Mouse (Mus musculus) frontal cortex, postnatal 36 days (tissue): ENCODE measurements at regions not wholly inside any gene's neighbourhood (a gene's known extent, or its start where the extent isn't known, plus 50 kb on each side); places are given as distances from the start of the nearest gene placed in this dataset.

Source experiments
- DNase-seq, 2 experiments: peaks; one replicate each; pipeline ENCODE4 v3.0.0; 2022; ENCODE audit warnings: low spot score in 2 of 2

DNA sequence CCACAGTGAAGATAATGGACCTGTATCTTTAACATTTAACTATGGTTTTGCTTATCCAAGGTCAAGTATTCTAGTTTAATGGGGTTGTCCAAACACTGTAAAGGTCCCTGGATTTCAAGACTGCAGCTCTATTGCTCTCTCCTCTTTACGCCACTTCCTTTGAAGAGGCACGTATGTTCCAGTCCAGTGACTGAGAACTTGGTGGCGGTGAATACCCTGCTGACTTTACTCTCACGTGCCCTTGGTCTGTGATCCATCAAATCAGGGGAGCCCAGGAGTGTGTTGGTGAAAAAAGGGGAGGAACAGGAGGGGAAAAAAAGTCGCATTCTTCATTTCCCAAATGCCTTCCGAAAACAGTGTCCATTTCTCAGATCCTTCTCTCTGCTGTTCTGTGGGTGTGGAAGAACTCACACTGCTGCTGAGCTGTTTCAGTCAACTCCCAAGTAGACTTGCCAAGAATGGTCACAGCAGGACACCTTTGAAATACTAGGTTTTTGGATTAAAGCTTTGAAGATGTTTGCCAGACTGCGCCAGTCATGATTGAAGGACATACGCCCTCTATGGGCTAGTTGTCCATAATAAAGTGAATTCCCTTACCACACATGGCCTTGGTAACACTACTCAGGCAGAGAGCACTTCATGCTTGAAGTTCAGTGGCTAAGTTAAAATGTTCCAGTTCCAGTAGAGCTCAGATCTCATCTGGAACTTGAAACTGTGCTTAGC lies 136.1 kb upstream of the Cdkn2b start:
- DNase-seq: no peak

DNA sequence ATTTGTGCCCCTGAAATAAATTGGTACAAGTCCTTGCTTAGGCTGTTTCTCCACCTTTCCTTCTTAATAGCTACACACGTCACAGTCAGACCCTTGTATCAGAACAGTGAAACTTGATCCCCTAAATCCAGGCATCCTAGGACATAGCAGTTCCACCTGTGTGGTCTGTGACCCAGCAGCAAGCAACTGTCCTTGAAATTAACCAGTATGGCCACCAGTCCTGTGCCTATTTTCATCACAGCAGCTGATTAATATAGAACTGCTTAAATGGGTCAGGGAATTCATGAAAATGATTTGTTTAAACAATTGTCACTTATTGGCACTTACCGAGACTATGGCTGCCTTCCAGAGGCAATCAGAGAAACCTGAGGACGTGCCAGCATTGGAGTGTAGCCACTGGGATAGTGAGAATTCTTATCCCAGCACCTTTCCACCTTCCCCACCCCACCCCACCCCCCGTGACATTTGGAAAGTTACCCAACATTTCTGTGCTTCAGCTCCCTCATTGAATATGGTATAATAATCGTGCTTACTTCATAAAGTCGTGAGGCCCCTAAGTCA lies 135.4 kb upstream of the Cdkn2b start:
- DNase-seq: no peak

DNA sequence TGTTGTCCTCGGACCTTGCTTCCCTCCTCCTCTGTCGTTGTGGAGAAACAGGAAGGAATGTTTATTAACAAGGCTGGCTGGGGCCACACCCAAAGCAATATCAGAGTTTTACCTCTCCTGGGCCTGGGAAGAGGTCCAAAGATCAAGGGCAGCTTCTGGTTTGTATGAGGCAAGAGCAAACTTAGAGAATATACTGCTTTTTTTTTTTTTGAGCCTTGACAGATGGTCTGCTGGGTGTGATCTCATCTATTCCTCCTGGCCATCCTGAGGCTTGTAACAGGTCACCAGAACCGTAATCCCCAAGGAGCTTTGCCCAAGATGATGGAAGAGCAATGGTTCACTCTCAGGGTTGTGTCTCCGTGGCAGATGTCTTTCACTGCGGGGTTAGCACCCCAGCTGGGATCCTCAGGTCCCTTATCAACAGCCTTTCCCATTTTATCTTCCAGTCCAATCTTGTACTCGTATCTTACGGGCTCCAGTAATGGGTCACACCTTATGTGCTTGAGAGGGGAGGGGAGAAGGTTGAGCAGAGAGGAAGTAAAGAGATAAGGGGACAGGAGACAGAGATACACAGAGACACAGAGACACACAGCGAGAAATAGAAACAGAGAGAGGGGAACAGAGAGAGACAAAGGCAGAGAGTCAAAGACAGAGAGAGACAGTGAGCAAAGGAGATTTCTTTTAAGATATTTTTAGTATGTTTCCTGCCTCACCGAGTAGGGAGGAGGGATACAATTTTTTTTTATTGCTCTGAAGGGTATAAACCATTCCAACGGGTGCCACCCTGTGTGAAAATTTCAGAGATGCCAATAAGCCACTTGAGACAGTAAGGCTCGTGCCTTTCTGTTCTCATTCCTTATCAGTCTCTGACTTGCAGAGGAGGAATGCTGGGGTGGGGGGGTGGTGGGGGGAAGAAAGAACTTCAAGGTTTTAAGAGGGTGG lies 134.6 kb upstream of the Cdkn2b start:
- DNase-seq: no peak

DNA sequence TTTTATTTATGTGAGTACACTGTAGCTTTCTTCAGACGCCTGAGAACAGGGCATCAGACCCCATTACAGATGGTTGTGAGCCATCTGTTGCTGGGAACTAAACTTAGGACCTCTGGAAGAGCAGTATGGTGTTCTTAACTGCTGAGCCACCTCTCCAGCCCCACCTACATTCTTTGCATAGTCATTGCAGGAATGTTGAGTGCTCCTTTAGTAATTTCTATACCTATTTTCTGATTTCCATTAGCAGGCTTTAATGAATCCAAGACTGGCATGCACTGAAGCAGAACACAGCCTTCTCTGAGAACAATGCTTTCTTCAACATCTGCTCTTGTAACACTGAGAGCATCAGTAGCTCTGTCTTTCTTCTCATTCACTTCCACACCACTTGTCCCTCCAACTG lies 131.7 kb upstream of the Cdkn2b start:
- DNase-seq: no peak

DNA sequence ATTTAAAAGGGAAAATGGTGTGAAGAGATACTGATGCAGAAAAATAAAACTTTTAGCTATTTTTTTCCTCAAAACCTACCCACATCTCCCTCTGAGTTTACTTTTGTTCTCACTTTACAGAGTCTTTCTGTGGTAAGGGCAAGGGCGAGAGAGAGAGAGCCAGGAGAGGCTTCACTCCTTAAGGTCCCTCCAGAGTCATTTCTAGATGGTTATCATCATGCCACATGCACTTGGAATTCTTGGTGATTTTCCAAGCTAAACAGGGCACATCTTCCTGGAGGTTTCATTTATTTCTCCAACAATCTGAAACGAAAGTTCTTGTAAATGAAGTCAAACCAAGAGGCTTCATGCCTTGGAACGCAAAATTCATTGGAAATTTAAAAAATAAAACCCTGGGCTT lies 130.0 kb upstream of the Cdkn2b start:
- DNase-seq: no peak

DNA sequence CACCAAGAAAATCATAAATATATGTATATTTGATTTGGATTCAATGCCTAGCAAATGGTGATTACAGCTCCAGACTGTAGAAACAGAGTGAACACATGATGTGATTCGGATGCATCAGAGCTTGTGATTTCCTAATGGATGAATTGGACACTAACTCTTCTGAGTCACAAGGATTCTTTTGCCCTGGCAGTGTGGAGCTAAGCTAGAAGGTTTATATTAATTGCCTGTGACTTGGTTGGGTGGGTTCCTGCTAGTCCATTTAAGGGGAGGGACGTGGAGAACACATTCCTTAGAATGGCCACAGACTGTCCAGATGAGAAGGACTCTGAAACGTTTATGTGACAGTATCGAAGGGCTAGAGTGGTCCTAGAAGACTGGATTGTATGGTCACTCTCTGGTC lies 129.5 kb upstream of the Cdkn2b start:
- no peak for DNase-seq

DNA sequence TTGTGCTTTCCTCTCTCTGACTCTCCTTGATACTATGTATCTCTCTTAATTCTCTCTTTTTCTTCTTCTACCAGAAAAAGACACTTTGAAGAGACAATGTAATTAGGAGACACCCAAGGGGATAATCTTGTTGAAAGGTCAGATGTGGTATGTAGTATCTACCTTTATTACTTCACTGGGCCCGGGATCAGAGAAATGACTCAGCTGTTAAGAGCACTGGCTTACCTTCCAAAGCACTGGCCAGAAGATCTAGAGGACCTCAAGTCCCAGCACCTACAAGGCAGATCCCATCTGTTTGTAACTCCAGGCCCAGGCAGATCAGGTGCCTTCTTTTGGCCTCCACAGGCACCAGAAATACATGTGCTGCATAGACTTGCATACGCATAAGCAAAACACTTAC lies 127.8 kb upstream of the Cdkn2b start:
- DNase-seq: no peak

DNA sequence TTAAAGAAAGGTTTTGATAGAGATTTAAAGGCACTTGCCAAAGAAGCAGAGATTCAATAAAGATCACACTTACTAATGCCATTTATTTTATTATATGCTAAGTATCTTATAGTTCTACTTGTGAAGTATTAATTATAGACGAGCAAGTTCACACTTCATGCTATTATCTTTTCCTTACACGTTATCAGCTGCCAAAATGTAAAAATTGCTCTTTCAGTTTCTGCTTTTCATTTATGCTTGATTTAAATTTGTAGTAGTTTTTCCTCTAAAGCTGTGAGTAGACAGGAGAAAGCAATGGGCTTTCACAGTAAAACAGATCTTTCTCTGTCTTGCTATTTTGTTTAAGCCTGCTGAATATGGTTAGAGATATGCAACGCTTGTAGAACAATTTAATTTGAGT lies 125.9 kb upstream of the Cdkn2b start:
- DNase-seq: no peak

DNA sequence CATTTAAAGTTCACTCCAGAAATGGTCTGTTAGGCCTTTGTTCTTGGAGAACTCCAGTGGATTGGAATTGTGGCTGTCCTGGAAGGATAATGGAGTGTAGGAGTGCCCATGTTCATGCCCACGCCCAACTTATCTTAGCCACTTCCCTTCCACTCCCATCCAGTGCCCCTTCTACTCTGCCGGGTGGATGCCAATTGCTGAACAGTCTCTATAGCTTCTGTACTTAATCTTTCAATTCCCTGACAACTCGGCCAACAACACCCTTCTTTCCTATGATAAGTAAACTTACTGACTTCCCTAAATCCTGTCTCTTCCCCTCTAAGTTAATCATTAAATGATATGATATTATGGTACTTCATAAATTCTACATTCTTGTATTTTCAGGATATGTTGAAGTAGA lies 123.3 kb upstream of the Cdkn2b start:
- DNase-seq: no peak

DNA sequence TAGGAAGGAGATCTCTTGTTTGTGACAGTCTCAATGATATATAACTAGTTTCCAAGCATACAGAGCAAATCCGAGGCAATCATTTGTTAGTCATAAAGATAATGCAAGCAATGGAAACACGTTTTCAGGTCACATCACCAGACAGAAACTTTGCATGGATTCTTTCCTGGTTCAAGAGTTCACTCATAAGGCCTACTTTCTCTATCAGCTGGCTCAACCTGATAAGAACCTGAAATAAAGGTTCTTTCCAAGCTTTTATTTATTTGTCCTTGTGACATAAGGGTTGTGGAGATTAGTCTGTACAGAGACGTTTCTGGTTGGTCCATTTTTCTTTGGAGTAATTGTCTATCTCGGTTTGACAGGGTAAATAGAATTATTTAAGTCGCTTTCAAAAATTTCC lies 122.7 kb upstream of the Cdkn2b start:
- no peak for DNase-seq

DNA sequence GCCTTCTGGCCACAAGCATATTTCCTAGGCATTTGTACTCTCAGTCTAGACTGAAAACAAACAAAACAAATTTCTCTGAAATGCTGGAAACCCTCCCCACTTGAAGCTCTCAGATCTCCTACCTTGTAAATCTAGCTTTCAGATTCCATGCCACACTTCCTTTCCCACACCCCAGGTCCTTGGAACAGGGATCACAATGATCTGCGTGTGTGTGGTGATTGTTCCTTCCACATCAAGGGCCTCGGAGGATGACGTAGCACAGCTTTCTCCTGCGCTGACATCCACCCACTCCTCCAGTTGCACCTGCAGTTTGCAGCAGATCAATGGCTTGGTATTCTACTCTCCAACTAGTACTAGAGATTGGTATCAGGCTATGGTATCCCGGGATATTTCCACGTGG lies 120.7 kb upstream of the Cdkn2b start:
- no peak for DNase-seq

DNA sequence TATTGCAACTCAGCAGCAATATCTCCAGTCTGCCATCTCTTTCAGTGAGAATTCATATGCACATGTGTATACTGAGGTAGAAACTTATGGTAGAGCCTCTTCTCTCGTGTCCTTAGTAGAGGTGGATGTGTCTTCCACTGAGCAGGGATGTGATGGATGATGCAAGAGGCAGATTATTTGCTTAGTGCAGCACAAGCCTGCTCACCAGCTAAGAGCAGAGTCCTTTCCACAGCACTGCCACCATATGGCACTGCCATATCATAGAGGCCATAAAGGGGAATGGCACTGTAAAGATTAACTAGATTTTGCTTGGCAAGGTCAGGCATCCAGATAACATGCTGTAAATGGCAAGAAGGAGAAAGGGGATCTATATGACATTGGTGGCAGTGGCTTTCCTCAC lies 117.6 kb upstream of the Cdkn2b start:
- DNase-seq: no peak

DNA sequence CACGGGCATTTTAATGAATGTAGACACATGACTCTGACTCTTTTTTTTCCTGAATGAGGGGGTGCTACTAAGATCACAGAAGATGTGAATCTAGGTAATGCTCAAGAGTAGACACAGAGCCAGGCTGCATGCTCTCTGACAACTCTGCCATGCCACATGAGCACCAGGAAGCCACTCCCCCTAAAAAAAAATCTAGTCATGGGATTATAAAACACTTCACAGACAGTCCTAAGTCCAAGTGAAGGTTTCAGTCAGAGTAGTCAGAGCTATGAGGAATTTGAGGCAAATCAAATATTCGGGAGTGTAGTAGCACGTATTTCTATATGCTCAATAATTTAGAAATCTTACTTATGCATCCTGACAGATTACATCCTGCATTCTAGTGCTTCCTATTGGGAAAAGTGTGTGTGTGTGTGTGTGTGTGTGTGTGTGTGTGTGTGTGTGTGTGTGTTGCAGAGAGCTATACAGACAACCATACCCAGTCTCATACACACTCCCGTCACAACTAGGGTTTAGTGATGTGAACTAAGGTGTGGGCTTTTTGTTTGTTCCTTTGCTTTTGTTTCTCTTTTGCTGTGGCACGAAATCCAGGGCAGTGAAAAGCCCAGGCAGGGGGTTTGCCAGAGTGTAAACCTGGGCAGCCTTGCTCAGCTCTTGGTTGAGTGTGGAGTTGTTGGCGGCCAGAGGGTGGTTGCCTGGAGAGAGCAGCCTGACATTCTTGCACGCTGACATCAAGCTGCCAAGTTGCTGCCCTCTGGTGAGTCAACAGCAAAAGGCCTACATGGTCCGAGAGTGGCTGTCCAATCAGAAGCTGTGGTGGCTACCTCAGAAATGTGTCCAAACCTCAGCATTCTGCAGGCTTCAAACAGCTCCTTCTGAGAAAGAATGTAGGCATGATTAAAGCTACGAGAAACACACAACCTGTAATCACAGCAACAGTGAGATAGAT lies 116.8 kb upstream of the Cdkn2b start:
- peak in 1 of 2 experiments; percentile 8 for DNase-seq

DNA sequence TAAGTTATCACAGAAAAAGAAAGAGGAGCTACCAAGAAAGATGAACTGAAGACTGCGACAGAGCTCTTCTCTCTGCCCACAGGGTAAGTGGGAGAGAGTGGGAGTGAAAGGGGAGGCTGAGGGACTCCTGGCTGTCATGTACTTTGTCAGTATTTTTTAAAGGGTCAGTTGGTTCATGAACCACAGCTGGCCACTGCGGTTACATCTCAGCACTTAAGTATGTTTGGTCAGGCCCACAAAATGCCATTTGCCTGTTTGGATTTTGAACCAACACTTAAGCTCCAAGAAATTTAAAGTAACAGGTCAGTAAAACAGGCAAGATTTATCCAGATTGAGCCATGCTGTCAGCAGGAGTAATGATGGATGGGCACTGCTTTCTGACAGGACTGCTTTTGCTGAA lies 115.1 kb upstream of the Cdkn2b start:
- DNase-seq: no peak

DNA sequence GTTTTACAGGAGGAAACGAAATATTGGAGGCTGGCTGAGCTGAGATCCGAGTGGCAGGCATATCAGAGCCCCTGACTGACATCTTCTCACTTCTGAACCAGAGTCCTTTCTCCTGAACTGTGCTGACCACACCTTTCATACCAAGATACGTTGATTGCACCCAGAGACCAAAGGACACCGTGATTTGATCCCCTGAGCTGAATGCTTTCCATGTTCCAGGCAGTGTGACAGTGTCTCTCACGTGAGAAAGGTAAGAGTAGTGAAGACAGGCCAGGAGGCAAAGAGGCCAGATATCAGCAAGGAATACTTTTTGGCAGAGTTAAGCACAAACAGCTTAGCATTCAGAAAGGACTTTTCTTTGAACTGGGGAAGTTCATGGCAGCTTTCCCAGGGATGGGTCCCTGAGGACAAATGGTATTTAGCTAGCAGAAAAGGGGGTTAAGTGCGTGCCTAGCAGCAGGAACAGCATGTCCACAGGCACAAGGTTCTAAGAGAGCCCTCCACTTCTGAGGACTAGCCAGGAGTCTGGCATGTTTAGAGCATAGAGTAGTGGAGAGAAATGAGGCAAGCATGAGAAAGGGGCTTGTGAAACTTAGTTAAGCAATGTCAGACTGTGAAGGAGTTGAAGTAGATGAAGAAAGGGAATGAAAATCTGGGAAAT lies 111.0 kb upstream of the Cdkn2b start:
- no peak for DNase-seq

DNA sequence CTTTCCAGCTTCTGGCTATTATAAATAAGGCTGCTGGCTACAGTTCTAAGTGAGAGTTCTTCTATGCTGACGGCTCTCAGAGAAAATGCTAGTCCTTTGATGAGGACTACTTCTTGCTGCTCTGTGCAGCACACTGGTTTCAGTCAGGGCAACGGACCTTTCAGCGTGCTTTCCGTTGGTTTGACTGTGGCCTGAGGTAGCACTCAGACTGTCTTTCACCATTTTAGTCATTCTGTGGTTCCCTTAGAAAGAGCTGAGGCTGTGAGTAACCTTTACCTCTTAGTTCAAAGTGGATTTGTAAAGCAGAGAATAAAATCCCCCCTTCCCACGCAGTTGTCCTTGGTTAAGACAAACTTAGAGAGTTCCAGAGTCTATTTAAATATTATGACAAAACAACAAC lies 110.0 kb upstream of the Cdkn2b start:
- DNase-seq: no peak

DNA sequence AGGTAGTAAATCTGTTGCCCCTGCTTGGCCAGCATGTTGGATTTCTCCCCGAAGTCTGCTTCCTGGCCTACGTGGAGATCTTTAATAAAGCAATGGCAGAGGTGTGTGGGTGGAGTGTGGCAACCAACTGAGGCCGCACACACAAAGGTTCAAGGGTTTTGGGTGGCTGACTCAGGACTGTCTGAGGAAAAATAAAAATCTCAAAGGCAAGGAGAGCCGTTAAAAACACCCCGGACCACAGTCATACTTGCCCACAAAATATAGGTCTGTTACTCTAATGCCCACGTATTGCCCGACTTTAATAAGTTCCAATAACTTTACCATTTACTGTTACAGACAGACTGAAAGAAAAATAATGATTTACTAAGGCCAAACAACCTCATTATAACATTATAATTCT lies 108.7 kb upstream of the Cdkn2b start:
- no peak for DNase-seq

DNA sequence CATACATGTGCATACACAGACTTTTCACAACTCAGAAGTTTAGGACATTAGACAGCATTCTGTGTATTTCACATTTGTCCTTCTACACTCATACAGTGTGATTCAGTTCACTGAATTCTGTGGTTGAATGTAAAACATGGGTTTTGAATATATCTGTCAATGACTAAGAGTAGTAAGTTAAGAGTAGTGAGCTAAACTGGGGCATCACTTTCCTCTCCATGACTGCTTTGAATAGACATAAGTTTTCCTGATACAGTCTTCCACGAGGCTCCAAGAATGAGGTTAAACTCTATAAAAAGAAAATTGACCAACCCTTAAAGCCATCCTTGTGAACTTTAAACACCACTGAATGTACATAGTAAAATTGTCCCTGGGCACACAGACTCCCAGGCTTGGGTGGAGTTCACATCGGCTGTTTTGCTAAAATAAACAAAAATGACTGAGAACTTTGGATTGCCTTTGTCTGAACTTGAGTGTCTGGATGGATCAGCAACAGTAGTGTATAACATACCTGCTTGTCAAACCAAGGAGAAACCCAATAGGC lies 94.9 kb upstream of the Cdkn2b start:
- DNase-seq: no peak

DNA sequence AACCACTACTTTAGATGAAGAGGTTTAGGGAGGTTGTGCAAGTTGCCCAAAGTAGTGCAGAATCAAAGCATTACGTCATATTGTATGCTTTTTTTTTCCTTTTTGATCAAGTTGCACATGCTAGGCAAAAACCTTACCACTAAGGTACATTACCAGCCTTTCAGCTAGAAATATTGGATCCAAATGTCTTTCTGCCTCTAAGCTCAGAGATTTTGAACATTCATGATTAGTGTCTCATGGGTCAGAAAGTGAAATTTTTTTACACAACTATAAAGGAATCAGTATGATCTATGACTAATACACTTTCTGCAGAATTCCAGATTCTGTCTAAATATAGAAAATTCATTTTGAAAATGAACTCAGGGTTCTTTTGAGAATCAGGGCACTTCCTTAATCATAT lies 92.3 kb upstream of the Cdkn2b start:
- DNase-seq: no peak

DNA sequence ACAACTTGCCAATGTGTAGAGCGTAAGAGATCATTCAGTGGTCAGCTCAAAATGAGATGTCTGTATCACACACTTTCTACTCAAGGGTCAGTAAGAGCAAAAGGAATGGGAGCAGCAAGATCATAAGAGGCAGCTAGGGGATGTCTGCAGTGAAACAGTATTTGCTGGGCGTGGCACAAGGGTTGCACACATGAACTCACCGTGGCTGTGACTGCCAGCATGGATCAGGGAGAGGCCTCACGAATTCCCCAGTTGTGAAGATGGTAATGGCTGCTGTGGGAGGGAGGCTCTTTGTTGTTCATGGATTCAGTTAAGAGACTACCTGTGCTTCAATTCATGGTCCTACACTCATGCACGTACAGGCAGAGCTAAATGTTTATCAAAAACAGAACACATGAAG lies 91.5 kb upstream of the Cdkn2b start:
- no peak for DNase-seq

DNA sequence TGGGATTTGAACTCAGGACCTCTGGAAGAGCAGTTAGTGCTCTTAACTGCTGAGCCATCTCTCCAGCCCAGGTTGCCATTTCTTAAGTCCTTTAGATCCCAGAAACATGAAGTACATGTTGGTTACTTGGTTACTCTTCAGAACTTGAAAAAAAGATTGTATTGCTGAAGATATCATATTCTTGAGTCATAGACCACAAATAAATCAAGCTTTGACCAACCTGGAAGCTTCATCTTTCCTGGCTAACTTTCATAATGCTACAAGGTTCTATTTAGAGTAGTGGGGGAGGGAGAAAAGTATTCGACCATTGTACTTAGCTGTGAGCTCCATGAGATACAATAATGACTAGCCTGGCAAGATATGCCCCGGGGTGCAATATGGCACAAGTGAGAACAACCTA lies 90.9 kb upstream of the Cdkn2b start:
- no peak for DNase-seq
